Mouse (Mus musculus): ENCODE measurements around the gene Fam104a.

- TF ChIP-seq CTCF (conservative IDR thresholded peaks at IDR 0.05; ENCODE audit: insufficient read depth, insufficient read length, low read depth, low read length) (peak; percentile 59), POLR2A (IDR thresholded peaks at IDR 0.05; ENCODE audit: low read depth, low read length) (no peak)
Measured at GRCm38 (mm10) chr11:113630642-113631041, 53.3 kb downstream of the Fam104a start.

Data from kidney, adult 2 months (tissue).